Mouse (Mus musculus): ENCODE data around the gene Cyp3a57.

DNA sequence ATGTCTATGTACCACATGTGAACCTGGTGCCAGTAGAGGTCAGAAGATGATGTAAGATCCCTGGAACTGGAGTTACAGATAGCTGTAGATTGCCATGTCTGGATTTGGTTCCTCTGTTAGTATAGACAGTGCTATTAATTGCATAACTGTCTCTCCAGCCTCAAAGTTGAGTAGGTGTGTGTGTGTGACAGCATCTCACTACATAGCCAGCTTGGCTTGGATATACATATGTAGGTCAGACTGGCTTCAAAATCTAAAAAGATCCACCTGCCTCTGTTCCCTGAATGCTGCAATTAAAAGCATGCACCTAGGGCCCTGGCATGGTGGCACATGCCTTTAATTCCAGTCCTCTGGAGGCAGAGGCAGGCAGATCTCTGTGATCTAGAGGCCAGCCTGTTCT, 4.6 kb downstream of the Cyp3a57 start:
- TF ChIP-seq CHD2 (IDR thresholded peaks at IDR 0.05; ENCODE audit: low read depth, low read length) (no peak), HCFC1 (IDR thresholded peaks at IDR 0.05; ENCODE audit: borderline replicate concordance, insufficient read depth, low read length) (no peak)

All from ES-E14 (cell line).